Comparison of ENCODE assay signal across 9 mouse cellular contexts in genomic region chr7:144894706-144895105, GRCm38 (mm10). TPM values are rescaled to one million over a fixed set of nuclear protein-coding genes. Genes with fewer than 3 reads are reported as not detected.
DNase-seq lines count a peak whose midpoint lies in the region; ATAC-seq lines count a peak whose summit lies in the region.
"Had no signal": no experiment of that assay in that cellular context is flagged by ENCODE, and none has a peak within 500 bp of the region (broad histone marks: within the 10 kb centered on the region; RNA-seq: fewer than 3 reads in every experiment).

No protein-coding gene starts in this region.

- no peak overlapping the region for H3K27ac ChIP-seq in liver, embryonic 11.5 days (ENCODE audit: low read depth, low read length)
- H3K27ac ChIP-seq in forebrain, embryonic 15.5 days (replicated peaks): peak overlapping the region; percentile 64
- no peak overlapping the region for H3K27ac ChIP-seq in limb, embryonic 13.5 days
- H3K27ac ChIP-seq in neural tube, embryonic 12.5 days: no peak overlapping the region

- peaks cover 64% of the 10 kb centered on the region for H3K27me3 ChIP-seq in liver, embryonic 11.5 days (replicated peaks; ENCODE audit: control insufficient read depth, insufficient read depth, low read length)
- peaks cover 29% of the 10 kb centered on the region; the same call in 1 of the 2 replicates for H3K27me3 ChIP-seq in forebrain, embryonic 15.5 days
- peaks cover 76% of the 10 kb centered on the region for H3K27me3 ChIP-seq in limb, embryonic 13.5 days
- H3K27me3 ChIP-seq in neural tube, embryonic 12.5 days (replicated peaks): peaks cover 32% of the 10 kb centered on the region

- no peak overlapping the region for H3K9ac ChIP-seq in liver, embryonic 11.5 days (ENCODE audit: low read depth, low read length)
- no peak overlapping the region for H3K9ac ChIP-seq in forebrain, embryonic 15.5 days (replicated peaks)
- no peak overlapping the region for H3K9ac ChIP-seq in limb, embryonic 13.5 days
- no peak overlapping the region for H3K9ac ChIP-seq in neural tube, embryonic 12.5 days

- H3K36me3 ChIP-seq in liver, embryonic 11.5 days (ENCODE audit: control insufficient read depth, insufficient read depth, low read length): no peaks in the 10 kb centered on the region
- H3K36me3 ChIP-seq in forebrain, embryonic 15.5 days: no peaks in the 10 kb centered on the region
- H3K36me3 ChIP-seq in limb, embryonic 13.5 days: no peaks in the 10 kb centered on the region
- no peaks in the 10 kb centered on the region for H3K36me3 ChIP-seq in neural tube, embryonic 12.5 days

- no peak for DNase-seq in liver, embryonic 11.5 days (ENCODE audit: low spot score)
- DNase-seq in liver: no peak
- DNase-seq in spleen, postnatal 4 days (ENCODE audit: low spot score in 2 of 2): no peak
- no peak for DNase-seq in testis, postnatal 14 days (ENCODE audit: low spot score)
- DNase-seq: gastrocnemius, postnatal 14 days had no signal

- H3K9me3 ChIP-seq in liver, embryonic 11.5 days (ENCODE audit: control insufficient read depth, low read length): no peaks in the 10 kb centered on the region
- H3K9me3 ChIP-seq in forebrain, embryonic 15.5 days: no peaks in the 10 kb centered on the region
- H3K9me3 ChIP-seq in limb, embryonic 13.5 days: no peaks in the 10 kb centered on the region
- no peaks in the 10 kb centered on the region for H3K9me3 ChIP-seq in neural tube, embryonic 12.5 days

- no peak for ATAC-seq in liver, embryonic 11.5 days (replicated peaks; ENCODE audit: low FRiP score)
- 0 out of 2 replicates have a peak, but pooled peaks have one; percentile 18 for ATAC-seq in forebrain, embryonic 15.5 days (replicated peaks)
- ATAC-seq in limb, embryonic 13.5 days (ENCODE audit: low FRiP score, low read depth): no peak
- peak; percentile 9; the same call in 1 of the 2 replicates for ATAC-seq in neural tube, embryonic 12.5 days (ENCODE audit: low FRiP score, low read depth)
- ATAC-seq in cerebellum, adult (ENCODE audit: insufficient number of reproducible peaks, low FRiP score, low TSS enrichment): no peak

- peak overlapping the region; percentile 91 for H3K4me2 ChIP-seq in liver, embryonic 11.5 days
- peak overlapping the region; percentile 97 for H3K4me2 ChIP-seq in forebrain, embryonic 15.5 days (replicated peaks)
- H3K4me2 ChIP-seq in limb, embryonic 13.5 days (replicated peaks): peak overlapping the region; percentile 91
- peak overlapping the region; percentile 81 for H3K4me2 ChIP-seq in neural tube, embryonic 12.5 days (replicated peaks)

- WGBS in liver, embryonic 11.5 days: 7% methylated on average over 4 of the region's 4 CpGs
- WGBS in forebrain, embryonic 15.5 days: 0% methylated on average over 4 of the region's 4 CpGs
- WGBS in limb, embryonic 13.5 days: 2% methylated on average over 4 of the region's 4 CpGs
- WGBS in neural tube, embryonic 12.5 days: 3% methylated on average over 4 of the region's 4 CpGs

- peak overlapping the region; percentile 54; the same call in 1 of the 2 replicates for H3K4me3 ChIP-seq in liver, embryonic 11.5 days (ENCODE audit: low read depth, low read length)
- peak overlapping the region; percentile 49 for H3K4me3 ChIP-seq in forebrain, embryonic 15.5 days
- peak overlapping the region; percentile 48; the same call in 1 of the 2 replicates for H3K4me3 ChIP-seq in limb, embryonic 13.5 days
- H3K4me3 ChIP-seq in neural tube, embryonic 12.5 days: 0 out of 2 replicates have a peak overlapping the region, but pooled peaks have one; percentile 49

- H3K4me1 ChIP-seq in liver, embryonic 11.5 days (replicated peaks; ENCODE audit: control insufficient read depth, insufficient read depth, low read length): peaks cover 17% of the 10 kb centered on the region
- peaks cover 29% of the 10 kb centered on the region for H3K4me1 ChIP-seq in forebrain, embryonic 15.5 days
- peaks cover 28% of the 10 kb centered on the region for H3K4me1 ChIP-seq in limb, embryonic 13.5 days
- H3K4me1 ChIP-seq in neural tube, embryonic 12.5 days: peaks cover 41% of the 10 kb centered on the region

RNA-seq across cellular contexts. Expression of gene Fgf15, which starts 1.6 kb away (rescaled TPM):
- 0.12 and 0.43 TPM in 2 replicates for polyA plus RNA-seq in liver, embryonic 11.5 days (2014; fragmentation: Nextera tagmentation; extraction: Ambion mirVana)
- 20.0 and 20.8 TPM in 2 replicates for polyA plus RNA-seq in forebrain, embryonic 15.5 days (2015; fragmentation: Nextera tagmentation; extraction: Ambion mirVana)
- polyA plus RNA-seq in limb, embryonic 13.5 days (2015; fragmentation: Nextera tagmentation; extraction: Ambion mirVana): 0.22 and 0.31 TPM in 2 replicates
- polyA plus RNA-seq in neural tube, embryonic 12.5 days (2016; fragmentation: Nextera tagmentation; extraction: Ambion mirVana): 48.1 and 59.1 TPM in 2 replicates

RNA-seq across cellular contexts. Expression of gene LTO1, which starts 20.2 kb away (rescaled TPM):
- 16.2 and 20.9 TPM in 2 replicates for polyA plus RNA-seq in liver, embryonic 11.5 days (2014; fragmentation: Nextera tagmentation; extraction: Ambion mirVana)
- polyA plus RNA-seq in forebrain, embryonic 15.5 days (2015; fragmentation: Nextera tagmentation; extraction: Ambion mirVana): 36.3 and 39.3 TPM in 2 replicates
- polyA plus RNA-seq in limb, embryonic 13.5 days (2015; fragmentation: Nextera tagmentation; extraction: Ambion mirVana): 27.5 and 32.9 TPM in 2 replicates
- polyA plus RNA-seq in neural tube, embryonic 12.5 days (2016; fragmentation: Nextera tagmentation; extraction: Ambion mirVana): 34.6 and 36.7 TPM in 2 replicates

RNA-seq across cellular contexts. Expression of gene Ccnd1, which starts 45.0 kb away (rescaled TPM):
- 60.5 and 69.2 TPM in 2 replicates for polyA plus RNA-seq in liver, embryonic 11.5 days (2014; fragmentation: Nextera tagmentation; extraction: Ambion mirVana)
- 34.9 and 41.7 TPM in 2 replicates for polyA plus RNA-seq in forebrain, embryonic 15.5 days (2015; fragmentation: Nextera tagmentation; extraction: Ambion mirVana)
- 167 and 169 TPM in 2 replicates for polyA plus RNA-seq in limb, embryonic 13.5 days (2015; fragmentation: Nextera tagmentation; extraction: Ambion mirVana)
- 140 and 159 TPM in 2 replicates for polyA plus RNA-seq in neural tube, embryonic 12.5 days (2016; fragmentation: Nextera tagmentation; extraction: Ambion mirVana)

RNA-seq across cellular contexts. Expression of gene Fgf4, which starts 47.5 kb away (rescaled TPM):
- not detected in 2 replicates for polyA plus RNA-seq in liver, embryonic 11.5 days (2014; fragmentation: Nextera tagmentation; extraction: Ambion mirVana)
- not detected in 2 replicates for polyA plus RNA-seq in forebrain, embryonic 15.5 days (2015; fragmentation: Nextera tagmentation; extraction: Ambion mirVana)
- polyA plus RNA-seq in limb, embryonic 13.5 days (2015; fragmentation: Nextera tagmentation; extraction: Ambion mirVana): 0.79 and 1.1 TPM in 2 replicates
- 0.34 and 0.37 TPM in 2 replicates for polyA plus RNA-seq in neural tube, embryonic 12.5 days (2016; fragmentation: Nextera tagmentation; extraction: Ambion mirVana)

RNA-seq across cellular contexts. Expression of gene Fgf3, which starts 56.8 kb away (rescaled TPM):
- polyA plus RNA-seq in liver, embryonic 11.5 days (2014; fragmentation: Nextera tagmentation; extraction: Ambion mirVana): 0.21 and 0.35 TPM in 2 replicates
- polyA plus RNA-seq in forebrain, embryonic 15.5 days (2015; fragmentation: Nextera tagmentation; extraction: Ambion mirVana): 2.5 and 2.7 TPM in 2 replicates
- 0.23 and 0.25 TPM in 2 replicates for polyA plus RNA-seq in limb, embryonic 13.5 days (2015; fragmentation: Nextera tagmentation; extraction: Ambion mirVana)
- 0.80 and 1.1 TPM in 2 replicates for polyA plus RNA-seq in neural tube, embryonic 12.5 days (2016; fragmentation: Nextera tagmentation; extraction: Ambion mirVana)

Comparison
In these comparisons a context has a peak if more than half of its experiments do, and no peak if none do; other contexts are left out.
1. ATAC-seq: peak in forebrain, embryonic 15.5 days (single experiment) and neural tube, embryonic 12.5 days (single experiment); none in liver, embryonic 11.5 days (single experiment), limb, embryonic 13.5 days (single experiment) and cerebellum, adult (single experiment).
2. RNA of gene Fgf15, which starts 1.6 kb away (polyA plus RNA-seq): 48.1 to 59.1 TPM in neural tube, embryonic 12.5 days and 20.0 to 20.8 TPM in forebrain, embryonic 15.5 days; 0.22 to 0.31 TPM in limb, embryonic 13.5 days and 0.12 to 0.43 TPM in liver, embryonic 11.5 days; every median in the first group is over 10 times any median in the second.
3. Peak in every context shown above with its lines, with median percentiles within 50 percentile points of each other: H3K4me2 ChIP-seq and H3K4me3 ChIP-seq.